Mouse (Mus musculus): Measurements from ENCODE around the gene Smarcc1.

Smarcc1 gene

DNA sequence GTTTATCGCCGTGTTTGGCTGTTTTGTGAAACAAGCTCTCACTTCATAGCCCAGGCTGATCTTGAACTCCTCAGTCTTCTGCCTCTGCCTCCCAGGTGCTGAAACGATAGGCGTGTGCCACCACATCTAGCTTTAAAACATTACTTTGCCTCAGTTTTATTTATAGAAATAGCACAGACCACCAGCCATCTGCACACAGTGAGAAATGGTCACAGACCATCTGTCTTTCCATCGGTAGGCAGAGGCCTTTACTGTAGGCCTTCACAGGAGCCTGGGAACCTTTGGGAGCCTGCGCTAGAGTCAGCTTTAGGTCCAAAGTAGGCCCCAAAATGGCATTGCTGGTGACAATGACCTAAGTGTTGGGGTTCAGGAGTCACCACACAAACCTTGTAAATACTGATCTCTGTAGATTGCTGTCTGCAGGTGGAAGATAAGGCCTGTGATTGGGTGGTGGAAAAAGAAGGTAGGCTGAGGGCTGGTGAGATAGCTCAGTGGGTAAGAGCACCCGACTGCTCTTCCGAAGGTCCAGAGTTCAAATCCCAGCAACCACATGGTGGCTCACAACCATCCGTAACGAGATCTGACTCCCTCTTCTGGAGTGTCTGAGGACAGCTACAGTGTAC, 166.7 kb downstream of the Smarcc1 start:
- DNase-seq (ENCODE audit: low spot score), result no peak

DNA sequence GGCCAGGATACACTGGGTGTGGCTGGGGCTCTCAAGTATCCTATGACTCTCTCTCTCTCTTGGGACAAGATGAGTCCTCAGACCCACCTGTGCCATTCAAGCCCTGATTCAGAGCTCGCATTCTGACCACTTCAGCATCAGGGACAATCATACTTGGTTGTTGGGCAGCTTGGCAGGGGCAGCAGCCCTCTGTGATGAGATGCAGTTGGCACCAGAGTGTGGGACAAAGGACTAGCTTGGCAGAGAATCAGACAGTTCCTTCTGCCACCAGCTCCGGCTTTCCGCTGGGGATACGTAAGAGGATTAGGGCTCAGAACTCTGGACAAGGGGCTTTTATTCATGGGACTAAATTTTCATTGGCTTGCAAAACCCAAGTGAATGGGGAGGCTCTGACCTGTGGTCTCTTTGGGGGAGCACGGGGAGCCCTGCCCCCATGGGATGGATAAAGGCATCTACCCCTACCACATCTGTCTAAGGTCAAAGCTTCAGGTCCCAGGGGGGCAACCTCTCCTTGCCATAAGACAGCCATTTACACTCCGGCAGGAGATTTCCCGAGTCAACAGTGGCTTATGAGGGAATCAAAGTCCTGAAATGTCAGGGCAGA, 169.9 kb downstream of the Smarcc1 start:
- no peak for DNase-seq (ENCODE audit: low spot score)
